Mouse (Mus musculus) R1 (cell line): ENCODE data around the gene Fam72a.

Source experiments
- DNase-seq: peaks from one replicate; pipeline ENCODE4 v3.0.0-alpha.2; 2018; ENCODE audit warnings: low read depth, low spot score

The Fam72a gene

GRCm38 (mm10) chr1:131526371-131527270 is 1.1 kb upstream of the Fam72a start:
- DNase-seq = peak; percentile 59

DNA sequence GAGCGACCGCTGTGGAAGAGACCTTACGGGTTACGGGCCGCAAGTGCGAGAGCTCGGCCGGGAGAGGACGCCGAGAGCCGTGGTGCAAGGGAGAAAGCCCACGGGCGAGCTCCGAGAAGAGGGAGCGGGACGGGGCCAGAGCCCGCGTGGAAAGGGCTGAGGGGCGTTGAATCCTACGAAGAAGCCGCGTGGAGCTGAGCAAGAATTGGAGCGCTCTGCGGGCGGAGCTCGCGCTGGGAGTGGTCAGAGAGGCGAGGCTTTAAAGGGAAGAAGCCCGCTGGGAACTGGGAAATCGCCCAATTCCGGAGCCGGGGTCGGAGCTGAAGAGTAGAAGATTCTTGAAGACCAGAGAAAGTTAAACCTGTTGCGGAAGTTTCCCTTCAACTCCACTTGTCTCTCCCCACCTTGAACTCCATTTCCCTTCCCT is 391 bp downstream of the Fam72a start:
- peak; percentile 89 for DNase-seq

DNA sequence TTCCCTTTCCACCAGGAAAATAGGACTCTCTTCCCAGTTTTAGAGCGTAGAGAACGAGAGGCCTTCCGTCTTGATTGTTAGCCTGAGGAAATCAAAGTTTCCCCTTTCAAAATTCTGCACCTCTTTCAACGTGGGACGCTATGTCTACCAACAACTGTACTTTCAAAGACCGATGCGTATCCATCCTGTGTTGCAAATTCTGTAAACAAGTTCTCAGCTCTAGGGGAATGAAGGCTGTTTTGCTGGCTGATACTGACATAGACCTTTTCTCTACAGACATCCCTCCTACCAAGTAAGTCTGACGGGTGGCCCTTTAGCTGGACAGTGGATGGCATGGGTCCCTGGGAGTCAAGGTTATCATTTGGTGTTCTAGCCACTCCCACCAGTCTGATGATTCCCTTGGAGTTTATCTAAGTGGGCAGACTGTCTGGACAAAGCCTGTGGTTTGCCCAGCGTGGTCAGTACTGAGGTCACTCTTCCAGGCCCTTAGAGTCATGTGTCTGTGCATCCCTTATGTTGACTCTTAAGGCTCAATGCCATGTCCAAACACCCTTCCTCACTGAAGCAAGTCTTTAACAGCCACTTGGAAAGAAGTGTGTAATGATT is 961 bp downstream of the Fam72a start:
- DNase-seq = no peak

GRCm38 (mm10) chr1:131539771-131540170 is 12.1 kb downstream of the Fam72a start:
- no peak for DNase-seq

DNA sequence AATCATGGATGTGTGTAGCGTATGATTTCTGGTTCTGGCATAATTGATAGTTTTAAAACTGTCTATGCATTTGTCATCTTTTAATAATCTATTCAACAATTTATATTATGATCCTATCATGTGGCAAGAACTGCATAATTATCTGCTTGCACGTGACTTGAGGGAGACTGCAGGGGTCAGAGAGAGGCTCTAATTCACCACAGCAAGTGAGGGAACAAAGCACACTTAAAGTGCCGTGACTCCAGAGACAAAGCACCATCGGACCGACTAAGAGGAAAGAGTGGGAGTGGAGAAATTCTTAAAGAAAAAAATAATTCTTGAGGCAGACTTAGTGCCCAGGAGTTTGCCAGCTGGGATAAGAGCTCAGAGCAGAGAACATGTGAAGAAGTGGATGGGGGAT is 13.1 kb downstream of the Fam72a start:
- DNase-seq = no peak

GRCm38 (mm10) chr1:131541431-131541830 is 13.7 kb downstream of the Fam72a start:
- no peak for DNase-seq

GRCm38 (mm10) chr1:131541903-131542302 is 14.2 kb downstream of the Fam72a start:
- no peak for DNase-seq

DNA sequence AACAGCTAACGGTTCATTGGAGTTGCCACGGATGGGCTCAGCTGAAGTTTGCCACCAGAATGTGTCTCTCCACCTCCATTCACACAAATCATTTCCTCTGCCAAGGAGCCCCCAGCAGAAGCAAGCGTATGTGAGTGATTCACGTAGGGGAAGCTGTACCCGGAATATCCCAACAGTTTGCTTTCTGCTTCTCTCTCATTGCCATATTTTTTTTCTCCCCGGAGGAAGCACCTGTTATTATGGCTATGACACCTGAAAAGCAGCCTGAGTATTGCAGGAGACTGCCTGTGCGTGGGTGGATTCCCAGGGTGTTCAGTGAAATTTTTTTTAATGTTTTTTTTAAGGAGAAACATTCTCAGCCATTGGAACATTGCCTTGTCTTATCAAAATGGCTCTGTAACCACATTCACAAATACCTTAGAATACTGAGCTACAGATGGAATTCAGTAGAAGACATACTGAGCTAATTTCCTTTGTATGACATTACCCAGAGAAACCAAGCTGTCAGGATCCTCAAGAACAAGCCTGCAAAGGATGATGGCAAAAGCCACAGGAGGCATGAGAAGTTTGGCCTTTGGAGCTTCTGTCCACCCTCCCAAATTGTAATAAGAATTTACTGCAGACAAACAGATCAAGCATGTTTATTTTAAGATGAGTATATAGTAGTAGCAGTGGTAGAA is 16.3 kb downstream of the Fam72a start:
- no peak for DNase-seq

GRCm38 (mm10) chr1:131546798-131547690 is 19.3 kb downstream of the Fam72a start:
- DNase-seq = peak; percentile 43

DNA sequence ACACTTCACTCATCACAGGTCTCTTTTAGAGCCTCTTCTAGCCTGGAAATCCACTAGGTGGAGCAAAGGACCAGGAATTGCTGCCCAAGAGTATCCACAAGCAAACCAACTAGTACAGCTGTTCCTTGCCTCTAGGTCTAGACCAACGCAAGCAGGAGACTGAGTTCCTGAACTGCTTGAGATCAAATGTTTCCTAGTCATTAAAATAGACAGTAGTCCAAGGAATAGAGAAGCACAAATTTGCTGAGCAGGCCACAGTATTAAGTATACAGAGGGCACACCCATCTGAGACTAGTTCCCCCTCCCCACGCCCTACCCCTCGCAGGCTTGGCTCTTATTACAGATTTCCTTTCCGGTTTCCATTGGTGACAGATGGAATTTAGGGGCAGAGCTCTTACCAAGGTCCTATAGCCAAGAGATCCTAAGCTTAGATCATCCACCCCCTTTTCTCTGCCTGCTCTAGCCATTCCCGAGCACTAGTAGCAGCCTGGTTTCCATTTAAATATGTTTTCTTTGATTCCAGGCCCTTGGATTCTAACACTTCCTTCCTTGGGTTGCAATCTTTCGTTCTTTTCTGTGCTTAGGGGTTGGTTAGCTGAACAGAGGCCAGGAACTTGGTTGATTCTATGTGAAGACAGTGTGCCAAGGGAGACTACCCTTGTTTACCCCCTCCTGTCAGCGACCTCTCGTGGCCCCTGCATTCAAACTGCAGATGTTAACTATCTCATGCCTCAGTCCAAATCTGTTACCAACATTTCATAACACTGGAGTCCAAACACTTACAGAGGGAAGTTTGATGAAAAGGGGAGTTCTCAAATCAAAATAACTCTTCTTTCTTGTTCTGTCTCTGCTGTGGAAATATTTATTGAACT is 21.0 kb downstream of the Fam72a start:
- DNase-seq = no peak

DNA sequence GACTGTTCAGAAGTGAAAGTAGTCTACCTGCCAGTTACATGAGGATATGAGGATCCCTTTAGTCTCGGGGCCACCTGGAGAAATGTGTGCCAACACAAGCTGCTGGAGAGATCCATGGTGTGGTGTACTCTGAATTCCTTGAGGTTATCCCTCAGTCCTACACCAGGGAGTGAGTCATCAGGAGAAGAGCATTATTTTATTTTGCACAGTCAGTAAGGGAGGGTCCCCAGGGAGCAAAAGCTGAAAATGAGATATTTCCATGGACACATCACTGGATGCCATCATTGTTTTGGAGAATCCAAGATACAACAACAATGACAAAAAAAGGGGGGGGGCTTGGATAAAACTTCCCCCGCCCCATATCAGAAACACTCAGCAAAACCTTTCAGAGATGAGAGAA is 24.3 kb downstream of the Fam72a start:
- no peak for DNase-seq

- no peak for DNase-seq
Measured at GRCm38 (mm10) chr1:131553428-131553827, 25.7 kb downstream of the Fam72a start.

GRCm38 (mm10) chr1:131555042-131555812 is 27.5 kb downstream of the Fam72a start:
- DNase-seq = peak; percentile 89

DNA sequence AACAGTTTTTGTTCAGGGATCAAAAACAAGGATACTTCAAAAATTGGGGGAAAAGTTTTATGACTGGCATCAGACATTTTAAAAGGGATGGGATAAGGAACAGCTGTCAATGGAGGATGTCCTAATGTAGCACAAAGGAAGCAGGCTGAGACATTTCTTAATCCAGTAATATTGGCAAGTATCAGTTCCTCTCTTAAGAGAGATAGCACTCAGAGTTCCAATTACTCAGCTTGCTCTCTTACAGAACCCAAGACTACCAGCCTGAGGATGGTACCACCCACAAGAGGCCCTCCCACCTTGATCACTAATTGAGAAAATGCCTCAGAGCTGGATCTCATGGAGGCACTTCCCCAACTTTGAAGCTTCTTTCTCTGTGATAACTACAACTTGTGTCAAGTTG is 32.8 kb downstream of the Fam72a start:
- no peak for DNase-seq

DNA sequence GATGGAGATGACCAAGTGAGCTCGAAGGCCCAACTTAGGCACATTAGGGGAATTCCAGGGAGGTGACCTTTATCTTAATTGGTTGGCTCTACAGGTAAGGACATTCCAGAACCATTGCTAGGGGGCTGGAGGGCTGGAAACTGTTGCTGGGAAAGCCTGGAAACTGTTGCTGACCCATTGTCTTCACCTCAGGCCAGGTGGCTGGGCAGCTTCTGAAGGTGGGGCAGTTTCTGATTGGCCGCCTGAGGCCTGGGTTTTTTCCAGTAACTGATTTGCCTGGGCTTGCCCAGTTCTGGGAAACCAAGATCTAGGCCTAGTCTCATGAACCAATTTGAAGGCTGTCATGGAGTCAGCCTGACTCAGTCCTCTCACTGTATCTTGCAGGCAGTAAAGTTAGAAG is 34.4 kb downstream of the Fam72a start:
- peak; percentile 34 for DNase-seq

DNA sequence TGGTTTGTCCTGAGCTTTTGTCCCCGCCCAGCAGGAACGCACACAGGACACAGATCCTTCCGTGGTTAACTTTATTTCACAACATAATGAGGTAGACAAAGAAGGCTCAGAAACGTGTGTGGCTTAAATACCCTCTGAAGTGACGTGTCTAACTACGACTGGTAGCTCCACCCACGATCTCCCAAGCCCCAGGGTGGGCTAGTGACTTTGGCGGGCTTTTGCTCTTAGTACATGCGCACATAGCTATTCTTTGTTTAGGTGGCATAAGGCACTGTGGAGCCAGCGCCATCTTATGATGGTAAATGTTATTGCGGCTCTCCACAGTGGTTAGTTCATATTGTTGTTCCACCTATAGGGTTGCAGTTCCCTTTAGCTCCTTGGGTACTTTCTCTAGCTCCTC is 38.4 kb downstream of the Fam72a start:
- peak; percentile 88 for DNase-seq

DNA sequence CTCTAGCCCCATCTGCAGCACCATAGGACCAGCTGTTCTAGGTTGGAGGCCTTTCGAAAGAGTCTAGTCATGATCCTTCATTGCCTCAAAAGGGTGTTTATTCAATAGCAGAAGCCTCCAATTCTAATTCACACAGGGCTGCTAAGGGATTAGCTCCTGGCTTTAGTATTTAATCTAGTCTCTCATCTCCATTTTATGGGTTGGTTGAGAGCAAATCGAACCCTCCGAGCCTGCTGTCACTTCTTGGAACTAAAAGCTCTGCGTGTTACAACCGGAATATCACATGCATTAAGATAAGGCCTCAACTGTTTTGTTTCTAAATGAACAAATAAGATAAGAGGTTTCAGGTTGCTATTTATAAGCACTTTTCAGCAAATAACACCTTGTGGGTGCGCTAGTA is 42.0 kb downstream of the Fam72a start:
- no peak for DNase-seq

GRCm38 (mm10) chr1:131570391-131570790 is 42.7 kb downstream of the Fam72a start:
- no peak for DNase-seq

DNA sequence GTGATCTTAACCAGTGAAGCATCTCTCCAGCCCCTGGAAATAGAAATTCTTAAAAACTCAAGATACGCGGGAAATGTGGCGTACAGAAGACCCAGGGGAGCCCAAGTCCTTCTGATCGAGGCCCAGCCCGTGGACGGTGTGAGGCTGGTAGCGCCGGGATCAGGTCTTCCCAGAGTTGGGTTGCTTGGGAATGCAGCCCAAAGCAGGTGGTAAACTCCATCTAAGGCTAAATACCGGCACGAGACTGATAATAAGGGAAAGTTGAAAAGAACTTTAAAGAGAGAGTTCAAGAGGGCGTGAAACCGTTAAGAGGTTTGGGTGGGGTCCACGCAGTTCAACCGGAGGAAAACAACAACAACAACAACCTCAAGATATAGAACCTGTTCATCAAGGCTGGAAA is 46.0 kb downstream of the Fam72a start:
- DNase-seq = peak; percentile 48
